Mouse (Mus musculus) heart, adult 8-10 months (tissue): ENCODE measurements around the gene Lalba. TPM values are rescaled to one million over a fixed set of nuclear protein-coding genes. Genes with fewer than 3 reads are reported as not detected.
A peak's percentile ranks its signal among the peaks of the same experiment; 100 is the strongest.
"Not testable (repeated sequence)": the region's sequence is repeated elsewhere in the genome, so short reads cannot be mapped to it uniquely, and the experiment has no call there.

Experiments
- DNase-seq: peaks from one replicate; pipeline ENCODE4 v3.0.0; 2022; ENCODE audit warnings: low spot score
- total RNA-seq, 4 experiments: library from RNA; stranded (reverse); gene quantifications; 2 replicates each; pipeline ENCODE4 v1.2.4; 2022

Gene Lalba
- total RNA-seq, result not detected

DNA sequence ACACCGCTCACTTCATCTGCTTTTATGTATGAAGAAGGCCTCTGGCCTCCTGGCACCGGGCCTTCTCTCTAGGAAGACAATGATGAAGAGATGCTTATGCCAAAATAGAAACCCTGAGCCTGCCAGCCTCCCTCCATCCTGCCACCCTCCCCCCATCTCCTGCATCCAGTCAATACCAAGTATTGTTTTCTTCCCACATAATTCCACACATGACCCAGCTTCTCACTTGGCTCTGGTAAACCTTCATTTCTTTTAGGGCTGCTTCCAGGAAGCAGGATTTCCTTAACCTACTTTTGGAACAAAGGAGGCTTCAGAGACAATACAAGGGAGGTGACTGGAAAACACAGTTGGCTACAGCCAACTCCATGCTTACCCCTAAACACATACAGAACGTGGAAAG, at the start of gene Lalba:
Gene Lalba (minus strand): TSS at position 21 of the 400 bp plus-strand sequence.
- DNase-seq, result peak; percentile 64

DNA sequence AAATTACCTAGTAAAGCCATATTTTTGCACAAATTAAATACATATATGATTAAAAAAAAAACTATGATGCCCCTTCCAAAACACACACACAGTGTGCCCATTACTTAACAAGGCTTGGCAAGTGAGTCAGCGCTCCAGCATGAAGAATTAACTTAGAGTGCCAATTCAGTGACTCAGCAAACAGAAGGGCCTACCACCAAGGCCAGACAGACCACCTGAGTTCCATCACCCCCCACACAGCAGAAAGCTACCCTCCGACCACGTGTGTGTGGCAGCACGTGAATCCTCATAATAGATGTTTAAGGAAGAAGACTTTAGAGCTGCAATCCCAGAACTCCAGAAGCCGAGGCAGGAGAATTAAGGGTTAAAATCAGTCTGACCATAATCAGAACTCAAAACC, 49.8 kb upstream of the Lalba start:
- DNase-seq, result no peak

DNA sequence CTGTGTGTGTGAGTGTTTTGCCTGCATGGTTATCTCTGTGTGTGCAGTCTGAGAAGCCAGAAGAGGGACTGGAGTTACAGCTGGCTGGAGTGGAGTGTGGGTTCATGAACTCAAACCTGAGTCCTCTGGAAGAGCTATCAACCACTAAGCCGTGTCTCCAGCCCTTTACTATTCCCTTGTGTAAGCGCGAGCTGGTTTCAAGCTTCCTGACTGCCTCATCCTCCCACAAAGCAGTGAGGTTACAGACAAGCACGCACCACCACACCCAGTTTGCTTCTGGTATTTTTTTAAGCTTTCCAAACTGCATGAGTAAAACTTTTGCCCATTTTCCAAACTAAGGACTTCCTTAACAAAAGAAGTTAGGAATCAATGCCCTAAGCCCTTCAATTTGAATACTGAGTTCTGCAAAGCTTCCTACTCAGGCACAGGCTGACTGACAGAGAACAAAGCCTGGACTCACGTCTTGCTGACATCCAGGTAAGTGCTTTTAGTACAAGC, 45.6 kb upstream of the Lalba start:
- DNase-seq, result no peak

DNA sequence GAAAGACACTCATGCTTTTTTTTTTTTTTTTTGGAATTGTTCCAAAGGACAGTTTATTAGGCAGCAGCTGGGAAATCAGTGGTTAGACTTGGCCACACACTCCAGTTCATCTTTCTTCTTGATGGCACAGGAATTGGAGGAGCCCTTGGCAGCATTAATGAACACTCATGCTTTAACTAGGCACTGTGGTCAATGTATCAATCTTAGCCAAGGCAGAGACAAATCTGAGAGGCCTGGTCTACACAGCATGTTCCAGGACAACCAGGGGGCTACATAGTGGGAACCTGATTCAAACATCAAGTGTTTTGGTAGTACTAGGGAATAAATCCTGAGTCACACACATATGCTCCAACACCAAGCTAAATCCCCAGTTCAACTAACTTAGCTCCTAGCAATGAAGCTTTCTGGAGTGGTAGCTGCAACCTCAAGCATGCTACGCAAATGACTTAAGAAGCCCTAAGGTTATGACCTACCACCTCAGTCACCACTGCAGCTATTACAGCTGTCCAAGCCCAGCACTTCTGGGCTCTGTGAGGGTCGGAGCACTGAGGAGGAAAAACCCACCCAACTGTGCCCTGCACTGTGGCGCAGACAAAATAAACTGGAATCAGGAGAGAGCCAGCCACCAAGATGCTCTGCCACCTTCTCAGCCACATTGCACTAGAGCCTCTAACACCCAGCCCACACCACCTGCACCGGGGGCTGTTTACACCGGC, 44.7 kb upstream of the Lalba start:
- no peak for DNase-seq

DNA sequence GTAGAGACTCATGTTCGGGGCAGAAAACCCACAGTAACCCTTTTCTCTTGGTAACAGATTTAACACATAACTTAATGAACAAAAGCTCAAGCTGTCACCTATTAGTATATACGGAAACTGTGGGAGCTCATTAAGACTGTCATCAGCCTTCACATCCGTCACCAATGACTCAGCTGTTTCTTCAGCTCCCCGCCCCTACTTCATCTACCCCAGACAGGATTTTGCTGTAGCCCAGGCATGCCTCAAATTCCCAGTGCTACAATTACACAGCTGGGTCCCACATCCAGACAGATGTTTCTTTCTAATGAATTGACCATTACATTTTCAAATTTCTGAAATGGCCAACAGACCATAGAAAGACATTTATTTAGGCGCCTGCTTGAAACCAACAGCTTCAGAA, 43.5 kb upstream of the Lalba start:
- no peak for DNase-seq

DNA sequence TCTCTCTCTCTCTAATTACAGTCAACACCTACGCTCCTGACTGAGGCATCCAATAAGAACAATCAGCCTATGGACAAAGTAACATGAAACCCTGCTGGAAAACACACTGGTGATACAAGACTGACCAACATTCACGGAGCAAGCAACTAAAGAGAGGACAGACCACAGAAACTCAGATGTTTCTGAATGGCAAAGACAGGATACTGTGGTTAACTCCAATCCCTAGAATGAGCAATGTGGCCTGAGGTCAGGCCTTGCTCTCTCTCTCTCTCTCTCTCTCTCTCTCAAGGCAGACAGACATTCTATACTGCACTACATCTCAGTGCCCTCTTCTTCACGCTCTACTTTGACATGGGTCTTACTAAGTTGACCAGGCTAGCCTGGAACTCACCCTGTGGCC, 38.7 kb upstream of the Lalba start:
- no peak for DNase-seq

DNA sequence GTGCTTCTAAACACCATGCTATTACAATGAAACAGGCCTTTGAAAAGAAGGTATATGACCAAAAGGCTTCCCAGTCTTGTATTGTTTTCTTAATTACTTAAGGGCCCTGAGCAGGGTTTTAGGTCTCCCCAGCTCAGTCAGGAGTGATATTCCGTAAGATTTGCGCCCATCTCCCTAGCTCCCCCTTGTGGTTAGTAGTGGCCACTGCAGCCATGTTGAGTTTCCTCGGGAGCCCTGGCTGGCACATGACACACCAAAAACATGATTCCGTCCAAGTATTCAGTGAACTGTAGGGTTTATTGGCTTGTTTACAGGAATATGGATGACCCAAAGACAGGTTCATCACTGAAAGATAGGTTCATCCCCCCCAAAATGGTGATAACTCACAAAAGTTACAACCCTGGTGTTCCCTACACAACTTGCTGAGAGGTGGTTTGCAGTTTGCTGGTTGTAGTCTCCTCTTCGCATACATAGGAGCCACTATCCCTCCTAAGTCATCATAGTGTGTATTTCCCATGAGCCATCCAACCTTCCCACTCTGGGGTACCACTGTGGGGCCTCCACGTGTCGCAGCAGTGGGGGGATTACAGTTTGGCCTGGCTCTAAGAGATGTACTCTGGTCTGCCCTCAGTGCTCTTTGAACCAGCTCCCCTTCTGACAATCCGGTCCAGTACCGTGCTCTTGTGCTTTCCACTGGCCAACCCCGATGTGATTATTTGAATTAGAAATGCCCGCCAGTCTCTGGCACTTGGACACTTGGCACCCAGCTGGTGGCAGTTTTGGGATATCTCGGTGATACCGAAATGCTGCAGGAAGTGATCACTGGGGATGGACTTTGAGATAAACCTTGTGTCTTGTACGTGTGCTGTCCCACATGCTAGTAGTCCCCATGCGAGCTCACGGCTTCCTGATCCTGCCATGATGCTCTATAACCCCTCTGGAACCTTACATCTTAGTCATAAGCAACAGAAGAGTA, 35.1 kb upstream of the Lalba start:
- peak; percentile 65 for DNase-seq

DNA sequence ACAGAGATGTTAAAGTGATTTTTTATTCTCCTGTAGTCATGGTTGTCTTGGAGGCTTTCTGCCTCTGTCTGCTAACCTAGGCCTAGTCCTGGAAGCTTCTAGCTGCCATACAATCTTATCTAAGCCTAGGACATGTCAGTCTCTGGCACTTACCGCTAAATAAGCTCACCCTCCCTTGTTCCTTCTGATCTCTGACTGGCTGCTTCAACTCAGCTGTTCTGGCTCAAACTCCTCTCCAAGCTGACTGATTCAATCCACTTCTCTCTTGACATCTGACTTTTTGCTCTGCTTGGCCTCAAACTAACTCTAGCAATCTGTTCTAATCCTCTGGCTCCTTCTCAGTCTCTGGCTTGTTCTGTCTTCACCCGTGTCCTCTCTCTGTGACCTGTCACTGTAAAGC, 32.3 kb upstream of the Lalba start:
- not testable (repeated sequence) for DNase-seq

DNA sequence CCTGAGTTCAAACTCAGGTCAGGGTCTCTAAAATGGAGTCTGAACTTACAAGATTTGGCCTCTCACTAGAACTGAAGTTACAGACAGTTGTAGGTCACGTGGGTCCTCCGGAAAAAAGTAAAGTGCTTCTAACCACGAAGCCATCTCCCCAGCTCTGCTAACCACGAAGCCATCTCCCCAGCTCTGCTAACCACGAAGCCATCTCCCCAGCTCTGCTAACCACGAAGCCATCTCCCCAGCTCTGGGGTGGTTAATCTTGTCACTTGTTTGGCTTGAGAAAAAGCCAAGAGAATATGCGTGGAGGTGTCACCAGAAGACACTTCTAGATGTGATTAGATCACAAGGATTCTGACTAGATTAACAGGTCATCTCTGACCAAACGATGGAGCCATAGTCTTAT, 31.6 kb upstream of the Lalba start:
- DNase-seq, result no peak

DNA sequence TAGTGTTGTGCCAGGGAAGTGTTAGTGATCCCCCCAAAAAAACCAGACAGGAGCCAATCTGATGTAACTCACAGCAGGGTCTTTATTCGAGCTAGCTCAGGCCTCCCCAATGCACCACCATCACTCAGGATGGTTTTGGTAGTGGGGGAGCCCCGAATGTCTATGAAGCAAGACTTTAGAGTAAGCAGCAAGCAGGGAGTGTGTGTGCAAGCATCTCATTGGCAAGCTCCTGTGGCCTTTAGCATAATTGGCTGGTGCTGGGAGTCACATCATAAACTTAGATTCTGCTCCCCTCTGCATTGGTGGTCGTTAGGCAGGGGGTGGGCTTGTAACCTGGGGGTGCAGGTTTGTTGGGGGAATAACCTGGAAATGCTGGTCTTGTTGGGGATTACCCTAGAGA, 31.2 kb upstream of the Lalba start:
- not testable (repeated sequence) for DNase-seq

DNA sequence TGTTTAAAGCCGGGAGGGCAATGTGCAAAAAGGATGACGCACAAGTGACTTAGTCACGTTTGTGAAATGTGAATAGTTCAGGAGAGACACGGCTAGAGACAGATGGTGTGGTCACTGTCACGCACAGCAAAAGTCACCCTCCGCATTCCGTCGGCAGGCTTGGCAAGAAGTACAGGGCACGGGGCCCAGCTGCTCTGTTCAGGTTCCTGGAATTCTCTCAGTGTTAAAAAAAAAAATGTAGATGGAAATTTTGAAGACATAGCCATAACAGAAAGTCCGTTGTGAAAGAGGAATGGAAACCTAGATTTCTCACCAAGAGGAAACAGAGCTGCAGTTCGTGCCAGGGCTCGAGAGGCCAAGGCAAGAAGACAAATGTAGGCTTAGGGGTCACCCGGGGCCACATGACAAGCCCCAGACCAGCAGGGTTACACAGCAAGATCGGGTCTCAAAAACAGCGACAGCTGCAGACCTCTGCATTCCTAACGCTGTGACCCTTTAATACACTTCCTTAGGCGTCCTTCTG, 30.3 kb upstream of the Lalba start:
- peak; percentile 76 for DNase-seq

DNA sequence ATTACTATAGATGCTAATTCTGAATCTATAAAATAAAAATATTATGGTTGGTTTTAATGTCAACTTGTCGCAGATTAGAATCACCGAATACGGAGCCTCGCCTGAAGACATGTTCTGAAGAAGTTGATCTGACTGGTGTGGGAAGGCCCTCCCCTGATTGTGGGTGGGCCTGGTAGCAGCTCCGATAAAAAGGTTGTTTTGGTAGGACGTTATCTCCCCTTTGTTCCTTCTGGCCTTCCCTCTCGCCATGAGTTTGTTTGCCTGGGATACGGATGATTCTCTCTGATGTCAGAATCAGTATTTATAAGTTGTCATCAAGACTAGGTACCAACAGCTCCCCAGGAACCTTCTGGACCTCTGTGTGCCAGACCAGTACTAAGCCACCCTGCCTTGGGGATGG, 29.7 kb upstream of the Lalba start:
- DNase-seq, result no peak

DNA sequence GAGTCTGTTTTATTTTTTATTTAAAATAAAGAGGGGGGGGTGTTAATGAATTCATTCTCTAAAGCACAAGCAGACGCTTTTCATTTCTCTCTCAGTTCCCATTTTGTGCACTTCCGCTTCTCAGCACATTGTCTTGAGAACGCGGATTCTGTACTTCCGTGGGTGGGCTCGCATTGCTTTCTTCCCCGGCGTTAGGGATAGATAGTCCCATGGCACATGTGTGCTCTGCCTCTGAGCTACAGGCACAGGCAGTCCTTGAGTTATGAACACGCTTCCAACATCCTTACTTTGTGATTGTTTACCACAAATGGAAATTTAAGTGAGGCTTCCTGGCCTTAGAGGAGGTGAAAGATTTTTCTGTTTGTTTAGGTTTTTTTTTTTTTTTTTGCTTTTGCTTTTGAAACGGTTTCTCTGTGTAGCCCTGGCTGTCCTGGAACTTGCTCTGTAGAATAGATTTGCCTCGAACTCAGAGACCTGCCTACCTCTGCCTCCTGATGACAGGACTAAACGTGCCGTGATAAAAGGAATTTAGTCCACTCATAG, 28.9 kb upstream of the Lalba start:
- peak; percentile 61 for DNase-seq

DNA sequence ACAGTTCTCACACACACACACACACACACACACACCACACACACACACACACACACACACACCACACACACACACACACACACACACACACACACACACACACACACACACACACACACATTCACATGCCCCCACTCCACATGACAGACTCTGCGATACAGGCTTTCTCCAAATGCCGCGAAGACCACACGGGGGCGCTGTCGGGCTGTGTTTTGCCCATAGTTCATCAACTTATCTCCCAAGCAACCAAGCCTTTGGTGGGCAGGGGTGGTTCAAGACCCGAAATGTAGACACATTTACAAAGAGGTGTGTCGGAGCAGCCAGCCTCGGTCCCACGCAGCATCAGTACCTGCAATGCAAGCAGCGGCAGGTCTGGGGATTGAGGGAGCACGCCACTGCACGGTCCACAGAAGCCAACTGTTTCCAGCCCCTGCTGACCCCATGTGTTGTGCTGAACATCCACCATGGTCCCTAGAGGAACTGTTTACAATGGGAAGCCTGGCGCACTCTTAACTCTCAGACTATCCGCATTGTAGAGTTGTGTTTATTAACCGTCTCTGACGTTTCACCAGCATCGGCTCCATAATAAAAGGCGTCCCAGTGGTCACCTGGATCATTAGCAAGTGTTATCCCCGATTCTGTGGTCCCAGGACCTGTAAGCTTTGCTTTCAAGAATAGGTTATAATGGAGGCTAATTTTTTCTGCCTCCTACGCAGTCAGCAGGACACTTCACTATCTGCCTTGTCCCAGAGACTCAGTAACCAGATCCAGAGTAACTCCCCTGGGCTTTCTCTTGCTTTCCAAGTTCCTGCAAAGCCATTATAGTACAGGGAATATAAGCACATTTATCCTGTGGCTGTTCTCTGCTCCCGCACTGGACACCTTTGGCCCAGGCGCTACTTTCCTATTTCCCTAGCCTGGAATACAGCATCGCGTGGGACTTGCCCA, 28.2 kb upstream of the Lalba start:
- peak; percentile 72 for DNase-seq

DNA sequence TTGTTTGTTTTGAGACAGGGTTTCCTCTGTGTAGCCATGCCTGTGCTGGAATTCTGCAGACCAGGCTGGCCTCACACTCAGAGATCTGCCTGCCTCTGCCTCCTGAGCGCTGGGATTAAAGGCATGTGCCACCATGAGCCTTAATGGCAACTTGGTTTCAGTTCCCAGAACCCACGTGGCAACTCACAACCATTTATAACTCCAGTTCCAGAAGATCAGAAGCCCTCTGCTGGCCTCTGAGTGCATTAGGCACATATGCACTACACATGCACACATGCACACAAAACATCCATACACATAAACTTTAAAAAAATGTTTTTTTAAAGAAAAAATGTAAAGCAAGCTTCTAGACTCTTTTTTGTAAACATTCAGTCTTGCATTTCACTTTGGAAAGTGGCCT, 26.9 kb upstream of the Lalba start:
- DNase-seq, result no peak

DNA sequence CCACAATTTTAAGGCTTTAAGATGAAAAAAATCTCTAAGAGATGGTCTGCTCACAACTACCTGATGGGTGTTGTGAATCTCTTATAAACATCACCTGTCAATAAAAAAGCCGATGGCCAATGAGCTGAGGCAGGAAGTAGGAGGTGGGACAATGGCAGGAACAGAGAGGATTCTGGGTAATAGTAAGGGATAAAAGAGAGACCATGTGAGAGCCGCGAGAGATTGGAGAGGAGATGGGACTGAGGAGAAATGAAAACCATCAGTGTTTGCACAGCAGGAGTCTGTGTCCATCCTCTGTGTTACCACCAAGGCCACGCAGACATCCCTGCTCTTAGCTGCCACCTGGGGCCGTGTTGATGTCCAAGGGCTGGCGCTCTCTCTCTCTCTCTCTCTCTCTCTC, 24.8 kb upstream of the Lalba start:
- no peak for DNase-seq

DNA sequence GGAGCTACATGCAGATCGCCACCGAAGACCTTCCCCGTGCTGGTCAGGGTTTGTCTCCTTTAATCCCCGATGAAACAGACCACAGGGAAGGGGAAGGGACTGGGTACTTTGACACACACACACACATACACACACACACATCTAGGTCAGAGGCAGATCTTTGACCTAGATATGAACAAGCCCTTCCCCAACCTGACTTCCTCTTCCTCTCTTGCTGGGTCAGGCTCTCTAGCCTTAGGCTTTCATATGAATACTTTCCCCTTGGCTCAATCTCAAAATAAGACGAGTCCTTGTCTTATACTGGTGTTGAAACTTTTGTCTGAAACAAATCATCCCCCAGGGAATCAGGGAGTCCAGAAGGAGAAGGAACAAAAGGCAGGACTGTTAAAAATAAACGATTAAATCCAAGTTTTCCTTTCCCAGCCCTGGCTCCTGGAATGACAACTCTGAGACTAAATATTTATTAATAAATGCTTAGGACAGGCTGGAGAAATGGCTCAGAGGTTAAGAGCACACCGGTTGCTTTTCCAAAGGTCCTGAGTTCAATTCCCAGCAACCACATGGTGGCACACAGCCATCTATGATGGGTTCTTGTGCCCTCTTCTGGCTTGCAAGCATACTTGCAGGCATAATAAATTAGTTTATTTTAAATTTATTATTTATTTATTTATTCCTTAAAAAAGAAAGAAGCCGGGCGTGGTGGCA, 23.9 kb upstream of the Lalba start:
- peak; percentile 60 for DNase-seq

DNA sequence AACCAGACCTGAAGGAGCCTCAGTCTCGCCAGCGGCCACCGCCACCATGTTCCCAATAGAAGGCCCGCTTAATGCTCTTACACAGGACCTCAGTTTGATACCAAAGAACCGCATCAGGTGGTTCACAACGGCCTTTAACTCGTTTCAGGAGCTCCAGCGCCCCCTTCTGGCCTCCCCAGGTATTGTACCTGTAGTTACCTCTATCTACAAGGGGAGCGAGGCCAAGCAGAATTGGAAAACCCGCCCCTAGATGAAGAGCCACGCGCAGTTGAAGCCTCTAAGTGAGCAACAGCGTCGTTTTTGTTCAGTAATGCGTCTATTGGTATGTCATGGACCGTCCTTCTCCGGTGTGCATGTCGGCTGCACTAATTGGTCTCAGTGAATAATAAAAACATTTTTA, 22.0 kb upstream of the Lalba start:
- peak; percentile 68 for DNase-seq

DNA sequence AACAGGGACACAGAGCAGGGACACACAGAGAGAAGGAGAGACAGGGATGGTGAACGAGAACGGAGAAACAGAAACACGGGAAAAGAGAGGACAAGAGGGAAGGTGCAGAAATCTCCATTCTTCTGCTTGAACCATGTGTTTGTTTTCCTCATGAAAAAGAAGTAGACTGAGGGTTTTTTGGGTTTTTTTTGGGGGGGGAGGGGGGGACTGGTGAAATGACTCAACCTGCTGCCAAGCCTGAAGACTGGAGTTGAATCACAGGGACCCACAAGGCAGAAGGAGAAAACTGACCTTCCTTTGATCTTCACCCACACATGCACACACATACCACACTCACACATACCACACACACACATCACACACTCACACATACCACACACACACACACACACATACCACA, 20.8 kb upstream of the Lalba start:
- DNase-seq, result no peak

DNA sequence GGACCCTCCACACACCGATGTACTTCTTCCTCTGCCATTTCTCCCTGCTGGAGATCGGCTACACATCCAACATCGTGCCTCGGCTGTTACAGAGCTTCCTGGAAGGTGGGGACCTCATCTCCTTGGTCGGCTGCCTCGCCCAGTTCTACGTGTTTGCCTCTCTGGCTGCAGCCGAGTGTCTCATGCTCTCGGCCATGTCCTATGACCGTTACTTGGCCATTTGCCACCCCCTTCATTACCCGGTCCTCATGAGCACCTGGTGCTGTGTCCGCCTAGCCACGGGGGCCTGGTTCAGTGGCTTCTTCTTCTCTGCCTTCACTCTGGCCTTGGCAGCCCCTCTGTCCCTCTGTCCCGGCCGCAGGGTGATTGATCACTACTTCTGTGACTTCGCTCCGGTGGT, 15.1 kb upstream of the Lalba start:
- DNase-seq, result no peak
